Mouse (Mus musculus) embryonic stem cell, embryonic (primary cell): ENCODE measurements around the gene Ppia.

ENCODE experiments used
- CTCF ChIA-PET, 4 experiments: fragments of 300-600 bp in 2 of 4; fragments of 350-600 bp in 2 of 4; sonication (Branson Sonifier 250); formaldehyde crosslinking; loops; one replicate each; lab custom pipeline; 2022; ENCODE audit warnings: inconsistent platforms in 2 of 4; lab: Charles Lee
- POLR2A ChIA-PET, 4 experiments: fragments of 300-600 bp in 2 of 4; fragments of 350-600 bp in 2 of 4; sonication (Branson Sonifier 250); formaldehyde crosslinking; loops; one replicate each; lab custom pipeline; 2022; ENCODE audit warnings: antibody characterized with exemption in 4 of 4, inconsistent platforms in 1 of 4; lab: Charles Lee

Gene Ppia

DNA sequence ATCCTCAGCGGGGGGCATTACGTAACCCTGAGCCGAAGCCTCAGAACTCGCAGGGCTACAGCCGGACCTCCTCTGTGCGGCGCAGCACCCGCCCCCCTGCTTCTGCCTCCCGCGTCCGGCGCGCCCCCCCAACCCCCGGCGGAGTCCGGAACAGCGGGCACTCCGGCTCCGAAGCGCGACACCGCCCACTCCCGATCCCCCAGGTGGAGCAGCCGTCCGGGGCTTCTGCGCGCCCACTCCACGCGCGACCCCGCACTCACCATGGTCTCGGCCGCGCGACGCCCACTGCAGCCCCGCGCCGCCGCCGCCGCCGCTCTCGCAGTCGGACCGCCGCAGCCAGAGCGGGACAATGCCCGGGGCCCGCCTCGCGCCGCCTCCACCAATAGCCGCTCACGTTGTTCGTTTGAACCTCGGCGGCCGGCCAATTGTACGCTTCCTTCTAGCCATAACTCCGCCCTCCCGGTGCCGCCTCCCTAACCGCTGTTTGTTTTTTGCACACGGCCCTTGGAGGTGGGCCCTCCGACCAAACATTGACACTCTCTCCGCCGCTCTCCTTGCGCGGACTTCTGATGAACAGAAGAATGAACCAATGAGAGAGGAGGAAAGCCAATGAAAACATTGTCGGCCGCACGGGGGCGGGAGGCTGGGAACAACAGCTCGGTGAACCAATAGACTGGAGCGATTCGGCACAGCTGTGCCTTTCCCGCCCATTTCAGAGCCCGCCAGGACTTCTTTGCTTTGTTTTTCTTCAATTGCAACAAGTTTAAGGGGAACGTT is 29.0 kb downstream of the Ppia start, which contains the start of gene H2afv:
TSS of gene H2afv (minus strand) at position 367 of the 777 bp plus-strand sequence.
- CTCF ChIA-PET = interaction anchor here in 3 of 4 experiments (0.6 to 1.6 kb wide), 16 partner anchors 8 to 204 kb away, joined by 3 to 19 read pairs (median 4); no protein-coding TSS in a partner anchor
- POLR2A ChIA-PET = interaction anchor here (0.6 to 2.7 kb wide), 100 partner anchors 8 to 565 kb away, joined by 3 to 25 read pairs (median 4); partner anchors contain the start of genes Ppia (in 2 of the 4), Tbrg4 (in 2 of the 4), Tmed4 (in 2 of the 4) and Ccm2 (in 1 of the 4)

DNA sequence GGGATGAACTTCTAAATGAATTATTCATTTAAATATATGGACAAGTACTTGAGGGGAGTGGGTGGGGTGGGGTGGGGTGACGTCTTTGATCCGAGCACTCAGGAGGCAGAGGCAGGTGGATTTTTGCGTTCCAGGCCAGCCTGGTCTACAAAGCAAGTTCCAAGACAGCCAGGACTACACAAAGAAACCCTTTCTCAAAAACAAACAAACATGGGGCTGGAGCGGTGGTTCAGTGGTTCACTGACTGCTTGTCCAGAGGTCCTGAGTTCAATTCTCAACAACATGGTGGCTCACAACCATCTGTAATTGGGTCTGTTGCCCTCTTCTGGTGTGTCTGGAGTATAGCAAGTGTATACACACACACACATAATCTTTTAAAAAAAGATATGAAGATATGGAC is 30.2 kb downstream of the Ppia start:
- ChIA-PET CTCF (interaction anchor here in 3 of 4 experiments (0.8 to 2.4 kb wide), 9 partner anchors 9 to 191 kb away, joined by 3 to 19 read pairs (median 6); no protein-coding TSS in a partner anchor), POLR2A (interaction anchor here in 3 of 4 experiments (0.6 to 2.7 kb wide), 53 partner anchors 8 to 220 kb away, joined by 3 to 25 read pairs (median 4); partner anchors contain the start of genes Tbrg4 (in 2 of the 3), Tmed4 (in 2 of the 3), Nacad (in 1 of the 3) and Ppia (in 1 of the 3))

DNA sequence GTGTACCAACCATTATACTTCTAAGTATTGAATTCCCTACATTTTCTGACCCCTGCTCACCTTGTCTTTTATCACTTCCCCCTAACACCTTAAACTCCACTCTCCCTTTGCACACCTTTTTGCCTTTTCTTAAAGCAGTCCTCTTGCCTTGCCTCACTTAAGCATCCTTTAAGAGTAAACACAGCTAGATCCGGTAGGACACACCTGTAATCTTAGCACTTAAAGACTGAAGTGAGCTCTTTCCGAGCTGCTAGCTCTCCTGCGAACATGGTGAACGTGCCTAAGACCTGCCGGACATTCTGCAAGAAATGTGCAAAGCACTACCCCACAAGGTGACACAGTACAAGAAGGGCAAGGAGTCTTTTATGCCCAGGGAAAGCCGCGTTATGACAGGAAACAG is 30.7 kb downstream of the Ppia start:
- POLR2A ChIA-PET = interaction anchor here (0.5 to 2.7 kb wide), 10 partner anchors 9 to 103 kb away, joined by 3 to 17 read pairs (median 3); no protein-coding TSS in a partner anchor
- CTCF ChIA-PET = interaction anchor here in 2 of 4 experiments (1.0 to 2.4 kb wide), 2 partner anchors 9 to 19 kb away, joined by 3 to 8 read pairs; no protein-coding TSS in a partner anchor

DNA sequence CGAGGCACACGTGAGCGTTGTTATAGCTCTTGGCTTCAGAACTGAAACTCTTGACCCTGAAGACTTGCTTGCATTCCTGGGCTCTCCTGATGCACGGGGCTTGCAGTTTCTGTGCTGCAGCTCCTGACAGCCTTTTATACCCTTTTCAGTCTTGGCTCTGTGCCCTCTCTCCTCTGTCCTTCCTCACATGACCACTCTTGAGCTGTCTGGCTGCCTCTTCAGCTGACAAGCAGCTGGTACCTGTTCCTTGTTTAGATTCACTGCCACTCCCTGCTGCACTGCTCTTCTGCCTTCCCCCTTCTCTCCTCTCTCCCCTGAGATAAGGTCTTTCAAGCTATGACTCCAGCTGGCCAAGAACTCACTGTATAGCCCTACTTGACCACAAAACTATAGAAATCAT is 32.2 kb downstream of the Ppia start:
- POLR2A ChIA-PET = interaction anchor here in 2 of 4 experiments (1.0 to 1.3 kb wide), 4 partner anchors 11 to 81 kb away, joined by 3 to 4 read pairs (median 4); no protein-coding TSS in a partner anchor
- CTCF ChIA-PET = interaction anchor here in 1 of 4 experiments (2.4 kb wide), 1 partner anchor 11 kb away, joined by 8 read pairs; no protein-coding TSS in a partner anchor

DNA sequence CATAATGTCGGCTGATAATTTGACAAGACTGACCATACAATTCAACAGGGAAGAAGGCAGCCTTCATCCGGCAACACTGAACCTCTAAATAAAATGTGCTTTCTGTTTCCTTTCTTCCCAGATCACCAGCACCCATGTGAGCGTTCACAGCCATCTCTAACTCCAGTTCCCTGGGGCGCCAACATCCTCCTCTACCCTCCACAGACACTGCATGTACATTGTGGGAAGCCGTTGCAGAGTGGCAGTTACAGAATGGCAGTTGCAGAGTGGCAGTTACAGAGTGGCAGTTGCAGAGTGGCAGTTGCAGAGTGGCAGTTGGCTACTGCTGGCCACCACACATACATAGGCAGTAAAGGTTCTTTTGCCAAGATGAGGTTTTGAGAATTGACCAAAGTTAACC is 32.9 kb downstream of the Ppia start:
- POLR2A ChIA-PET = interaction anchor here in 1 of 4 experiments (1.2 kb wide), 1 partner anchor 12 kb away, joined by 3 read pairs; no protein-coding TSS in a partner anchor
- CTCF ChIA-PET = interaction anchor here in 1 of 4 experiments (2.4 kb wide), 1 partner anchor 12 kb away, joined by 8 read pairs; no protein-coding TSS in a partner anchor

DNA sequence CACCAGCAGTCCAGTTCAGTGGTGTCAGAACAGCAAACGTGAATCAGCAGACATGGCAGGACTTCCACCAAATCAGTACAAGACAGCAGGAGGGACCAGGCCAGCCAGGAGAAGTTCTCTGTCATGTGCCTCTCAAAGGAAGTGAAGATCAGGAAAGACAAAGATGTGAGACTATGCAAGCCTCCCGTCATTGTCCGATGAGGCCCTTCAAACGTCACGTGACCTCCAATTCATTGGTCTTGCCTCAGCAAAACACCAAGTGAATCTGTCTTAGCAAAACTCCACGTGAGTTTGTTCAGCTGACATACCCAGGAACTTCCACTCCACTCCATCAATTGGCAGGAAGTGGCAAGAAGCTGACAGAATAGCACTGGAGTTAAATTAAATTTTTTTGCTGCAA is 40.8 kb downstream of the Ppia start:
- ChIA-PET CTCF (interaction anchor here in 1 of 4 experiments (0.6 kb wide), 1 partner anchor 114 kb away, joined by 3 read pairs; no protein-coding TSS in a partner anchor), POLR2A (interaction anchor here in 2 of 4 experiments (0.8 to 2.3 kb wide), 14 partner anchors 9 to 159 kb away, joined by 3 to 17 read pairs (median 4); partner anchors contain the start of genes H2afv (in 2 of the 2), Ccm2 (in 1 of the 2) and Ppia (in 1 of the 2))

DNA sequence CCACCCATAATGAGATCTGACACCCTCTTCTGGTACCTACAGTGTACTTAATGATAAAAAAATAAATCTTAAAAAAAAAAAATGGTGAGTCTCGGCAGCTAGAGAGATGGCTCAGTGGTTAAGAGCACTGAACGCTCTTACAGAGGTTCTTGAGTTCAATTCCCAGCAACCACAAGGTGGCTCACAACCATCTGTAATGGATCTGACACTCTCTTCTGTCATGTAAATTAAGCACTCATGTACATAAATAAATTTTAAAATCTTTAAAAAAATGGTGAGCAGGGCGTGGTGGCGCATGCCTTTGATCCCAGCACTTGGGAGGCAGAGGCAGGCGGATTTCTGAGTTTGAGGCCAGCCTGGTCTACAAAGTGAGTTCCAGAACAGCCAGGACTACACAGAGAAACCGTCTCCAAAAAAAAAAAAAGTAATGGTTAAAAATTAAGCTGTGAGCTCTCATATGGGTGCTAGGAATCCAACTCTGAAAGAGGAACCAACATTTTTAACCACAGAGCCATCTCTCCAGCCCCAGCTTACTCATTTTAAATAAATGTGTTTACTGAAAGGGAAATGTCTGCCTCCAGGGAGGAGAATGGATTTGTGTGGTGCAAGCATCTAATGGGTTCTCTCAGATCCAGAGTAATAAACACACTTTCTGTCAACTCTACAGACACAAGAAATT is 48.1 kb downstream of the Ppia start:
- ChIA-PET CTCF (interaction anchor here in 2 of 4 experiments (0.6 to 1.5 kb wide), 5 partner anchors 9 to 184 kb away, joined by 3 to 6 read pairs (median 3); no protein-coding TSS in a partner anchor), POLR2A (interaction anchor here in 2 of 4 experiments (0.7 to 4.7 kb wide), 19 partner anchors 9 to 158 kb away, joined by 3 to 26 read pairs (median 4); partner anchors contain the start of genes Myo1g (in 1 of the 2), Ppia (in 1 of the 2) and Purb (in 1 of the 2))

DNA sequence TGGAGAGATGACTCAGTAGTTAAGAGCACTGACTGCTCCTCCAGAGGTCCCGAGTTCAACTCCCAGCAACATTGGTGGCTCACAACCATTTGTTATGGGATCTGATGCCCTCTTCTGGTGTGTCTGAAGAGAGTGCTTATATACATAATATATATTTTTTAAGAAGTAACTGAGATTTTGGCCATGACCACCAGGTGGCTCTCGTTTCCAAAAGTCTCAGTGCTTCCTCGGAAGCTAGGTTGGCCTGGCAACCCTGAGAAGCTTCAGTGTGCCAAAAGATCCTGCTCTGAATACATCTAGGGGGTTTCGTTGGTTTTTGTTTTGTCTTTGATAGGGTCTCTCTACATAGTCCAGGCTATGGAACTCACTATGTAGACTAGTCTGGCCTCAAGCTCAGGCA is 49.9 kb downstream of the Ppia start:
- ChIA-PET POLR2A (interaction anchor here (0.6 to 4.7 kb wide), 35 partner anchors 8 to 163 kb away, joined by 3 to 26 read pairs (median 4); partner anchors contain the start of genes H2afv (in 2 of the 4), Tbrg4 (in 2 of the 4), Myo1g (in 1 of the 4) and Ppia (in 1 of the 4)), CTCF (interaction anchor here (0.5 to 1.9 kb wide), 37 partner anchors 9 to 579 kb away, joined by 3 to 12 read pairs (median 4); partner anchors contain the start of genes H2afv (in 2 of the 4) and Ramp3 (in 1 of the 4))

DNA sequence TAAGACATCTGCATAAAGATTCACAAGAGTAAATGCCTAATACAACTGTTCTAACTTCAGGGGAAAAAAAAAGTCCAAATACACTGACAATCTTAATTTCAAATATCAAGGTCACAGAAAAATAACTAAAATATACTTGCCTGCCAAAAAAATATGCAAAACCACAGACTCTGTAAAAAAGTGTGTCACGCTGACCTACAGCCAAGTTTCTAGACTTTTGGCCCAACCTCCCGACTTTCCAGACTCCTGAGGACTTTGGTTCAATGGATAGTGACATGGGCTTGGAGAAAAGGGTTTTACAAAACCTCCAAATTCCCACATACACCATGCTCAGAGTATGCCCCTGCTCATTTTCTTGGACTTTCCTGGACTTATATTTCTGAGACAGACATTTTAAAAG is 53.3 kb downstream of the Ppia start:
- CTCF ChIA-PET = interaction anchor here in 1 of 4 experiments (0.5 kb wide), 1 partner anchor 46 kb away, joined by 5 read pairs; no protein-coding TSS in a partner anchor
- POLR2A ChIA-PET = interaction anchor here in 2 of 4 experiments (0.6 to 2.0 kb wide), 12 partner anchors 8 to 157 kb away, joined by 3 to 7 read pairs (median 4); partner anchors contain the start of gene Tbrg4 (in 1 of the 2)
